Mouse (Mus musculus): ENCODE data around the gene Sos1.

GRCm38 (mm10) chr17:80455648-80456047 is 24.6 kb downstream of the Sos1 start:
- TF ChIP-seq CTCF (IDR thresholded peaks at IDR 0.05; ENCODE audit: borderline replicate concordance, extremely low read depth, insufficient read depth, insufficient read length) (no peak), POLR2A (IDR thresholded peaks at IDR 0.05; ENCODE audit: borderline replicate concordance, extremely low read depth, insufficient read depth, insufficient read length, poor library complexity, severe bottlenecking) (no peak)
